Mouse (Mus musculus) C2C12 (cell line): Measurements from ENCODE around the gene Eef1a1. TPM values are rescaled to one million over a fixed set of nuclear protein-coding genes. Genes with fewer than 3 reads are reported as not detected.

Experiments
- H3K27me3 ChIP-seq: one replicate; pipeline ENCODE4 v1.6.1; 2011; ENCODE audit not compliant: control insufficient read depth, insufficient read depth, insufficient read length
- H3K36me3 ChIP-seq: one replicate; pipeline ENCODE4 v1.6.1; 2011; ENCODE audit not compliant: control insufficient read depth, insufficient read depth
- H3K4me3 ChIP-seq: one replicate; pipeline ENCODE4 v1.5.1; 2011; ENCODE audit warnings: mild to moderate bottlenecking, control low read depth; ENCODE audit not compliant: poor library complexity, insufficient read depth, severe bottlenecking
- H3K79me2 ChIP-seq: one replicate; pipeline ENCODE4 v1.6.1; 2011; ENCODE audit not compliant: control insufficient read depth, insufficient read depth
- H3K79me3 ChIP-seq: one replicate; pipeline ENCODE4 v1.6.1; 2011; ENCODE audit warnings: low read depth, control low read depth
- H3ac ChIP-seq: one replicate; pipeline ENCODE3; 2011; ENCODE audit warnings: low read depth; ENCODE audit not compliant: control insufficient read depth, insufficient read length
- CEBPB ChIP-seq: IDR thresholded peaks from one replicate; pipeline ENCODE4 v1.6.1; 2011; ENCODE audit warnings: low read depth, mild to moderate bottlenecking, control low read depth, moderate library complexity
- CTCF ChIP-seq: IDR thresholded peaks from one replicate; pipeline ENCODE4 v1.5.1; 2011; ENCODE audit not compliant: control insufficient read depth, insufficient read depth, insufficient read length
- FOSL1 ChIP-seq: IDR thresholded peaks from one replicate; pipeline ENCODE4 v1.8.0; 2011; ENCODE audit warnings: mild to moderate bottlenecking, low read length; ENCODE audit not compliant: poor library complexity, insufficient read depth, severe bottlenecking
- MAX ChIP-seq: IDR thresholded peaks from one replicate; pipeline ENCODE4 v1.6.1; 2011; ENCODE audit warnings: mild to moderate bottlenecking, control low read depth
- MYOD1 ChIP-seq: IDR thresholded peaks from one replicate; pipeline ENCODE4 v1.6.1; 2011; ENCODE audit warnings: low read depth; ENCODE audit not compliant: control insufficient read depth, insufficient read length
- MYOG ChIP-seq: IDR thresholded peaks from one replicate; pipeline ENCODE4 v1.6.1; 2011; ENCODE audit not compliant: control insufficient read depth, insufficient read length; ENCODE audit errors: extremely low read depth
- USF1 ChIP-seq: IDR thresholded peaks from one replicate; pipeline ENCODE4 v1.6.1; 2011; ENCODE audit warnings: low read depth, mild to moderate bottlenecking, control low read depth, moderate library complexity
- polyA plus RNA-seq: library from polyadenylated mRNA; unstranded; fragments of >200 nt; fragmentation: generic; extraction: Trizol; gene quantifications from one replicate; pipeline ENCODE4 v1.2.1, GENCODE M21; 2012; ENCODE audit warnings: missing spikeins

Eef1a1 gene
- polyA plus RNA-seq, 1 experiment: 7,691 TPM

DNA sequence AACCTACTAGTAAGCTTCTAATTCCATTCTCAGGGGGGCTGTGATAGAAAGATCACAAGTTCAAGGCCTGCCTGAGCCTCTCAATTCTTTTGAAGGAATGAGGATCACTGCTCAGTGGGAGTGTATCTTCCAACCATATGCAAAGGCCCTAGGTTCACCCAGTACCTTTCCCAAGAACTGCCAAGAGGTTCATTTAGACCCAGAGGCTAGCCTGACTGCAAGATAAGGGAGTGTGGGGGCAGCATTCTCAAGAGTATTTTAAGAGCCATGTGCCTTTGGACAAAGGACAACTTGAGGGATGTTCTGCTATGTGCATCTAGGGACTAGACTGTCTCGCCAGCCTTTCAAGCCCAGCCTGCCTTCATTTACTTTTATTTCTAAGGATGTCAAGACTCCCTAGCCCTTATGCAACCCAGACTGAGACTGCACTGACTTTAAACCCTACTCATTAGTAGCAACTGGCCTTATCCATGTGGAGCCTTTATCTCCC, 12.4 kb downstream of the Eef1a1 start:
- peaks cover 47% of the 10 kb centered on the region for H3K36me3 ChIP-seq

DNA sequence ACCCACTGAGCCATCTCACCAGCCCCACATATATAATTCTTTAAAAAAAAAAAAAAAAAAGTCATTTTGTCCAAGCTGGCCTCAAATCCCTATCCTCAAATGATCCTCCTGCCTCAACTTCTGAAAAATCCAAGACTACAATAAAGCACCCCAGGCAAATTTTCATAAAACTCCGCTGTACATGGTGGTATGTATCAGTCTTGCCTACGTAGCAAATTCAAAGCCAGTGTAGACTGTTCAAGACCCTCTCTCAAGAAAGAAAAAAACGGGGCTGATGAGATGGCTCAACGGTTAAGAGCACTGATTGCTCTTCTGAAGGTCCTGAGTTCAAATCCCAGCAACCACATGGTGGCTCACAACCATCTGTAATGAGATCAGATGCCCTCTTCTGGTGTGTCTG, 13.1 kb downstream of the Eef1a1 start:
- Histone ChIP-seq H3K27me3 (no peaks in the 10 kb centered on the region), H3K79me2 (peaks cover 31% of the 10 kb centered on the region), H3ac (no peak overlapping the region), H3K4me3 (no peak overlapping the region), H3K36me3 (peaks cover 51% of the 10 kb centered on the region), H3K79me3 (peaks cover 27% of the 10 kb centered on the region)
- TF ChIP-seq USF1 (no peak), MYOG (no peak), MAX (no peak), CEBPB (no peak), MYOD1 (no peak), CTCF (no peak), FOSL1 (no peak)

More for the DNA sequence above, 12.4 kb downstream of the Eef1a1 start:
- Histone ChIP-seq H3K4me3 (no peak overlapping the region), H3ac (no peak overlapping the region), H3K79me3 (peaks cover 31% of the 10 kb centered on the region), H3K27me3 (no peaks in the 10 kb centered on the region), H3K79me2 (peaks cover 38% of the 10 kb centered on the region)
- TF ChIP-seq CEBPB (no peak), USF1 (no peak), MAX (no peak), FOSL1 (no peak), MYOG (no peak), MYOD1 (no peak), CTCF (no peak)

DNA sequence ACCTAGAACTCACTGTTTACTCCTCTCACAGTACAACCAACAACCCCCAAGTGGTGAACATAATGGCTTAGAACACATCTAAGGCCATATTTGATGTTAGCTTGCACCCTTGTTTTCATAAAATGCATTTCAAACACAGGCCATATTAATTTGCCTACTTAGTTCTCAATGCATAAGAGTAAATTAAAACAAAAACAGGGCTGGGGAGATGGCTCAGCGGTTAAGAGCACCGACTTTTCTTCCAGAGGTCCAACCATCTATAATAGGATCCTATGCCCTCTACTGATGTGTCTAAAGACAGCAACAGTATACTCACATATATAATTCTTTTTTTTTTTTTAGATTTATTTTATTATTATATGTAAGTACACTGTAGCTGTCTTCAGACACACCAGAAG, 13.6 kb downstream of the Eef1a1 start:
- Histone ChIP-seq H3K36me3 (peaks cover 52% of the 10 kb centered on the region), H3K27me3 (no peaks in the 10 kb centered on the region), H3ac (no peak overlapping the region), H3K79me3 (peaks cover 23% of the 10 kb centered on the region), H3K79me2 (peaks cover 26% of the 10 kb centered on the region), H3K4me3 (no peak overlapping the region)
- TF ChIP-seq CEBPB (no peak), MYOD1 (no peak), MAX (no peak), CTCF (no peak), FOSL1 (no peak), MYOG (no peak), USF1 (no peak)

DNA sequence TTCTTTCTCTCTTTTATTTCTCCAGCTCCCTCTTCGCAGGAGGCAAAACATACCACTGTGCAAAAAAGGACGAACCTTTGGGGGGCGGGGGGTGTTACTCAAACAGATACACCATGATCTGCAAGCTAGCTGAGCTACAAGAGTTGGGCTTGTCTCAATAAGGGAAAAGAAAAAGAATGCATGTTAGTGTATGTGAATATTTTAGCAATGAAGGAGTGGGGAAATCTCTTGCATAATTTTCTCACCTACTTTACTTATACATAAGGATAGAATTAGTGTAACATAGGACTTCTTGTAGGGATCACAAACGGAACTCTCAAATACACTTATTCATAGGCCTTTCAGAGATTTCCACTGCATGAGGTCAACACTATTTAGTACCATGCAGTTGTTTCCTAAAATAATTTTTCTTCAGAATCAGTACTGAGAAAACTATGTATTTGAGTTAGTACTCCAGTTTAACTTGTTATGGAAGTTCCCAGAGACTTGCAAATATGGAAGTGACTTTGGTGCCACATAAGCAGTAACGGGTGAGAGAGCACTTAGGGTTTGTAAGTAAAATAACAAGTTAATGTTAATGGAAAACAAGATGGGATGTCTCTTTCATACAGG, 14.1 kb downstream of the Eef1a1 start:
- peaks cover 18% of the 10 kb centered on the region for H3K79me3 ChIP-seq

DNA sequence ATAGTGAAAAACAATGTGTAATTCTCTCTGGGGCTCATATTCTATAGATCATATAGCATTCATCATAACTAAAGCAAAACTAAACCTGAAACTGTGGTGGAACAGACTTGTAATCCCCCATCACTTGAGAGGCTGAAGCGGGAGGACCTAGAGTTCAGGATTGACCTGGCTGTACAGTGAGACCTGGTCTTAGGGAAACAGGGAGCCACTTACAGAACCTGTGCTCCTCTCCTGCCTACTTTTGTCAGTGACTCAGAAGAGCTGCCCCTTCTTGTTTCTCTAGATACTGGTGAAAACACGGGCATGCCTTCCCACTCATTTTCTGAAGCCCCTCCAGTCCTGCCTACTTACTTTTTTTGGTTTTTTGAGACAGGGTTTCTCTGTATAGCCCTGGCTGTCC, 14.7 kb downstream of the Eef1a1 start:
- Histone ChIP-seq H3K36me3 (peaks cover 43% of the 10 kb centered on the region), H3K27me3 (no peaks in the 10 kb centered on the region)

More for the DNA sequence above, 14.1 kb downstream of the Eef1a1 start:
- Histone ChIP-seq H3ac (no peak overlapping the region), H3K4me3 (no peak overlapping the region), H3K36me3 (peaks cover 49% of the 10 kb centered on the region), H3K27me3 (no peaks in the 10 kb centered on the region), H3K79me2 (peaks cover 21% of the 10 kb centered on the region)
- no peak for TF ChIP-seq MYOD1

DNA sequence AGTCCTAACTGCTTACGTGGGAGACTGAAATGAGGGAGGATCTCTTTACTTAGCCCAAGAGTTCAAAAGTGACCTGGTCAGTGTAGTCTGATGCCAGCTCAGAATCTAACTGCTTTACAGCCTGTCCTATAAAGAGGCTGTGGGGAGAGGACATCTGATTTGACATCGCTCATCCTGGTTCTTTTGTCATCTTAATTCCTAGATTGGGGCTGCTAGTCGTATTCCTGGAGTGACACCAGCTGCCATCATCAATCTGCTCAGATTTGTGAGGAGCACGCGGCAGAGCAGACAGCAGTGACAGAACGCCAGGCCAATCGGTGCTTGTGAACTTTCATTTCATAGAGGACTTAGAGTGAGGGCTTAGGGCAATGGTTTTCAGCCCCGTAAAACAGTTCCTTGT, 15.4 kb downstream of the Eef1a1 start:
- TF ChIP-seq MYOD1 (no peak), FOSL1 (no peak), USF1 (no peak), CEBPB (no peak), MAX (no peak), MYOG (no peak), CTCF (no peak)
- peaks cover 42% of the 10 kb centered on the region for H3K36me3 ChIP-seq
- no peak overlapping the region for H3ac ChIP-seq
- H3K27me3 ChIP-seq: no peaks in the 10 kb centered on the region
- H3K4me3 ChIP-seq: no peak overlapping the region
- peaks cover 8% of the 10 kb centered on the region for H3K79me2 ChIP-seq
- H3K79me3 ChIP-seq: peaks cover 7% of the 10 kb centered on the region

More for the DNA sequence above, 14.7 kb downstream of the Eef1a1 start:
- peaks cover 13% of the 10 kb centered on the region for H3K79me3 ChIP-seq
- H3ac ChIP-seq: no peak overlapping the region
- no peak for TF ChIP-seq FOSL1
- no peak for TF ChIP-seq CEBPB
- no peak for TF ChIP-seq CTCF
- TF ChIP-seq MAX: no peak
- TF ChIP-seq USF1: no peak
- no peak for TF ChIP-seq MYOG
- no peak for TF ChIP-seq MYOD1
- no peak overlapping the region for H3K4me3 ChIP-seq
- H3K79me2 ChIP-seq: peaks cover 15% of the 10 kb centered on the region
